In genomic region chr6:71868809-71869208, GRCm38 (mm10) we compare ENCODE assay signal across 13 mouse cellular contexts. TPM values are rescaled to one million over a fixed set of nuclear protein-coding genes. Genes with fewer than 3 reads are reported as not detected.
DNase-seq lines count a peak whose midpoint lies in the region; ATAC-seq and TF ChIP-seq lines count a peak whose summit lies in the region.
"Had no signal": no experiment of that assay in that cellular context is flagged by ENCODE, and none has a peak within 500 bp of the region (broad histone marks: within the 10 kb centered on the region; RNA-seq: fewer than 3 reads in every experiment).

No protein-coding gene starts in this region.

- no peak overlapping the region for H3K27ac ChIP-seq in heart, postnatal 0 days (ENCODE audit: low read depth)
- H3K27ac ChIP-seq in heart, embryonic 12.5 days (ENCODE audit: poor library complexity, severe bottlenecking): no peak overlapping the region
- no peak overlapping the region for H3K27ac ChIP-seq in heart, embryonic 10.5 days
- H3K27ac ChIP-seq: forebrain, embryonic 10.5 days; heart, embryonic 13.5 days; midbrain, embryonic 15.5 days had no signal

- H3K36me3 ChIP-seq in heart, postnatal 0 days (replicated peaks; ENCODE audit: control insufficient read depth, insufficient read depth, low read length): peaks cover 88% of the 10 kb centered on the region
- H3K36me3 ChIP-seq in heart, embryonic 12.5 days: peaks cover 81% of the 10 kb centered on the region
- H3K36me3 ChIP-seq in heart, embryonic 10.5 days: peaks cover 86% of the 10 kb centered on the region

- no peak for DNase-seq in heart, postnatal 0 days (ENCODE audit: low spot score)
- peak; percentile 18 for DNase-seq in thymus, postnatal 0 days (ENCODE audit: low spot score)
- DNase-seq in thymus, postnatal 36 days: no peak
- peak; percentile 36 for DNase-seq in embryo, embryonic 11 days
- no peak for DNase-seq in adrenal gland, postnatal 36 days
- no peak for DNase-seq in heart, embryonic 10.5 days (ENCODE audit: low spot score)
- DNase-seq in adrenal gland, postnatal 14 days: no peak
- DNase-seq: cerebellum, adult 8-10 months; kidney, adult 2 months had no signal

- H3K4me3 ChIP-seq in heart, postnatal 0 days (ENCODE audit: low read depth, low read length): no peak overlapping the region
- no peak overlapping the region for H3K4me3 ChIP-seq in heart, embryonic 12.5 days
- H3K4me3 ChIP-seq in heart, embryonic 10.5 days: no peak overlapping the region
- H3K4me3 ChIP-seq: forebrain, embryonic 10.5 days; heart, embryonic 13.5 days; midbrain, embryonic 15.5 days had no signal

- H3K4me1 ChIP-seq in heart, postnatal 0 days (ENCODE audit: control insufficient read depth, insufficient read depth): no peaks in the 10 kb centered on the region
- no peaks in the 10 kb centered on the region for H3K4me1 ChIP-seq in heart, embryonic 12.5 days (replicated peaks)
- H3K4me1 ChIP-seq in heart, embryonic 10.5 days: no peaks in the 10 kb centered on the region
- H3K4me1 ChIP-seq: forebrain, embryonic 10.5 days; heart, embryonic 13.5 days; midbrain, embryonic 15.5 days had no signal

- 93% methylated on average over 1 of the region's 1 CpGs for WGBS in heart, postnatal 0 days
- 87% methylated on average over 1 of the region's 1 CpGs for WGBS in heart, embryonic 12.5 days
- 79% methylated on average over 1 of the region's 1 CpGs for WGBS in heart, embryonic 10.5 days

- peak; percentile 23 for TF ChIP-seq CTCF in heart, postnatal 0 days (IDR thresholded peaks at IDR 0.05; ENCODE audit: low read depth)

- no peaks in the 10 kb centered on the region for H3K27me3 ChIP-seq in heart, postnatal 0 days (ENCODE audit: control insufficient read depth, insufficient read depth, low read length)
- H3K27me3 ChIP-seq in heart, embryonic 12.5 days (replicated peaks): no peaks in the 10 kb centered on the region
- no peaks in the 10 kb centered on the region for H3K27me3 ChIP-seq in heart, embryonic 10.5 days (ENCODE audit: insufficient read depth, poor library complexity, severe bottlenecking)
- H3K27me3 ChIP-seq: heart, embryonic 13.5 days; midbrain, embryonic 15.5 days had no signal

- H3K9me3 ChIP-seq in heart, postnatal 0 days (replicated peaks; ENCODE audit: control insufficient read depth, low read length): no peaks in the 10 kb centered on the region
- no peaks in the 10 kb centered on the region for H3K9me3 ChIP-seq in heart, embryonic 12.5 days (replicated peaks)
- no peaks in the 10 kb centered on the region for H3K9me3 ChIP-seq in heart, embryonic 10.5 days
- H3K9me3 ChIP-seq: heart, embryonic 13.5 days; midbrain, embryonic 15.5 days had no signal

- no peak for TF ChIP-seq EP300 in heart, postnatal 0 days (IDR thresholded peaks at IDR 0.05; ENCODE audit: low read depth)

- H3K4me2 ChIP-seq in heart, postnatal 0 days (ENCODE audit: low read depth, low read length): no peak overlapping the region
- no peak overlapping the region for H3K4me2 ChIP-seq in heart, embryonic 12.5 days
- H3K4me2 ChIP-seq: heart, embryonic 13.5 days; midbrain, embryonic 15.5 days had no signal

- ATAC-seq in heart, postnatal 0 days (ENCODE audit: insufficient read depth, low read depth): no peak
- no peak for ATAC-seq in heart, embryonic 12.5 days (ENCODE audit: insufficient number of reproducible peaks, low FRiP score)
- ATAC-seq: midbrain, embryonic 15.5 days had no signal

- H3K9ac ChIP-seq in heart, postnatal 0 days (replicated peaks; ENCODE audit: low read depth, low read length): no peak overlapping the region
- H3K9ac ChIP-seq in heart, embryonic 12.5 days: no peak overlapping the region
- H3K9ac ChIP-seq: heart, embryonic 13.5 days; midbrain, embryonic 15.5 days had no signal

RNA-seq across cellular contexts. Expression of gene Immt, which starts 37.7 kb away (rescaled TPM):
- total RNA-seq in heart, postnatal 0 days (2014; rRNA removed; ENCODE audit: low replicate concordance): 504 and 545 TPM in 2 replicates
- polyA plus RNA-seq in heart, postnatal 0 days (2015; fragmentation: Nextera tagmentation; extraction: Ambion mirVana): 499 and 506 TPM in 2 replicates
- polyA plus RNA-seq in heart, embryonic 12.5 days (2016; fragmentation: Nextera tagmentation; extraction: Ambion mirVana): 279 and 297 TPM in 2 replicates
- 151 and 157 TPM in 2 replicates for polyA plus RNA-seq in thymus, postnatal 0 days (2015; fragmentation: Nextera tagmentation; extraction: Ambion mirVana)
- total RNA-seq in adrenal gland, postnatal 36 days (2021): 100 to 1,000 TPM; 286 to 364 TPM
- polyA plus RNA-seq in heart, embryonic 10.5 days (2016; fragmentation: Nextera tagmentation; extraction: Ambion mirVana): 271 and 337 TPM in 2 replicates
- 387 and 402 TPM in 2 replicates for total RNA-seq in adrenal gland, postnatal 14 days (2021)

RNA-seq across cellular contexts. Expression of gene Ptcd3, which starts 39.7 kb away (rescaled TPM):
- 70.0 and 95.6 TPM in 2 replicates for total RNA-seq in heart, postnatal 0 days (2014; rRNA removed; ENCODE audit: low replicate concordance)
- polyA plus RNA-seq in heart, postnatal 0 days (2015; fragmentation: Nextera tagmentation; extraction: Ambion mirVana): 78.4 and 84.8 TPM in 2 replicates
- 115 and 116 TPM in 2 replicates for polyA plus RNA-seq in heart, embryonic 12.5 days (2016; fragmentation: Nextera tagmentation; extraction: Ambion mirVana)
- polyA plus RNA-seq in thymus, postnatal 0 days (2015; fragmentation: Nextera tagmentation; extraction: Ambion mirVana): 69.3 and 76.4 TPM in 2 replicates
- total RNA-seq in adrenal gland, postnatal 36 days (2021): 10 to 100 TPM; 91.6 to 98.1 TPM
- 140 and 141 TPM in 2 replicates for polyA plus RNA-seq in heart, embryonic 10.5 days (2016; fragmentation: Nextera tagmentation; extraction: Ambion mirVana)
- total RNA-seq in adrenal gland, postnatal 14 days (2021): 112 and 116 TPM in 2 replicates

RNA-seq across cellular contexts. Expression of gene Polr1a, which starts 40.0 kb away (rescaled TPM):
- 26.2 and 32.0 TPM in 2 replicates for total RNA-seq in heart, postnatal 0 days (2014; rRNA removed; ENCODE audit: low replicate concordance)
- 15.3 and 17.8 TPM in 2 replicates for polyA plus RNA-seq in heart, postnatal 0 days (2015; fragmentation: Nextera tagmentation; extraction: Ambion mirVana)
- 30.6 and 36.0 TPM in 2 replicates for polyA plus RNA-seq in heart, embryonic 12.5 days (2016; fragmentation: Nextera tagmentation; extraction: Ambion mirVana)
- 16.5 and 17.2 TPM in 2 replicates for polyA plus RNA-seq in thymus, postnatal 0 days (2015; fragmentation: Nextera tagmentation; extraction: Ambion mirVana)
- total RNA-seq in adrenal gland, postnatal 36 days (2021): 10 to 100 TPM; 71.2 to 75.2 TPM
- polyA plus RNA-seq in heart, embryonic 10.5 days (2016; fragmentation: Nextera tagmentation; extraction: Ambion mirVana): 37.8 and 40.0 TPM in 2 replicates
- 60.9 and 68.3 TPM in 2 replicates for total RNA-seq in adrenal gland, postnatal 14 days (2021)

RNA-seq across cellular contexts. Expression of gene Mrpl35, which starts 42.0 kb away (rescaled TPM):
- total RNA-seq in heart, postnatal 0 days (2014; rRNA removed; ENCODE audit: low replicate concordance): 8.9 and 13.2 TPM in 2 replicates
- 91.3 and 92.1 TPM in 2 replicates for polyA plus RNA-seq in heart, postnatal 0 days (2015; fragmentation: Nextera tagmentation; extraction: Ambion mirVana)
- 50.0 and 53.5 TPM in 2 replicates for polyA plus RNA-seq in heart, embryonic 12.5 days (2016; fragmentation: Nextera tagmentation; extraction: Ambion mirVana)
- 87.0 and 95.4 TPM in 2 replicates for polyA plus RNA-seq in thymus, postnatal 0 days (2015; fragmentation: Nextera tagmentation; extraction: Ambion mirVana)
- total RNA-seq in adrenal gland, postnatal 36 days (2021): 10 to 100 TPM; 42.4 to 43.1 TPM
- polyA plus RNA-seq in heart, embryonic 10.5 days (2016; fragmentation: Nextera tagmentation; extraction: Ambion mirVana): 64.7 and 68.8 TPM in 2 replicates
- total RNA-seq in adrenal gland, postnatal 14 days (2021): 50.1 and 54.5 TPM in 2 replicates

Comparison
In these comparisons a context has a peak if more than half of its experiments do, and no peak if none do; other contexts are left out.
1. DNase-seq: peak in thymus, postnatal 0 days (single experiment) and embryo, embryonic 11 days (single experiment); none in heart, postnatal 0 days (single experiment), thymus, postnatal 36 days (0 of 2), adrenal gland, postnatal 36 days (0 of 2), heart, embryonic 10.5 days (single experiment) and adrenal gland, postnatal 14 days (single experiment).